Mouse (Mus musculus) layer of hippocampus, adult 11-12 months (tissue): ENCODE data around the gene Tap1.

Source experiments
- DNase-seq: peaks from one replicate; pipeline ENCODE4 v3.0.0; 2022; ENCODE audit warnings: low spot score

Tap1 gene

GRCm38 (mm10) chr17:34179913-34180859 is 7.2 kb upstream of the Tap1 start:
- DNase-seq, result no peak

- DNase-seq, result no peak
These were observed 3.7 kb upstream of the Tap1 start for GRCm38 (mm10) chr17:34183564-34184219.

GRCm38 (mm10) chr17:34185526-34185925 is 1.8 kb upstream of the Tap1 start:
- DNase-seq, result no peak

GRCm38 (mm10) chr17:34186885-34187260 is 480 bp upstream of the Tap1 start:
- DNase-seq, result no peak

DNA sequence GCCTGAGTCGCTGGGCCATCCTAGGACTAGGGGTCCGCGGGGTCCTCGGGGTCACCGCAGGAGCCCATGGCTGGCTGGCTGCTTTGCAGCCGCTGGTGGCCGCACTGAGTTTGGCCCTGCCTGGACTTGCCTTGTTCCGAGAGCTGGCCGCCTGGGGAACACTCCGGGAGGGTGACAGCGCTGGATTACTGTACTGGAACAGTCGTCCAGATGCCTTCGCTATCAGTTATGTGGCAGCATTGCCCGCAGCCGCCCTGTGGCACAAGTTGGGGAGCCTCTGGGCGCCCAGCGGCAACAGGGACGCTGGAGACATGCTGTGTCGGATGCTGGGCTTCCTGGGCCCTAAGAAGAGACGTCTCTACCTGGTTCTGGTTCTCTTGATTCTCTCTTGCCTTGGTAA is 657 bp downstream of the Tap1 start:
- no peak for DNase-seq

DNA sequence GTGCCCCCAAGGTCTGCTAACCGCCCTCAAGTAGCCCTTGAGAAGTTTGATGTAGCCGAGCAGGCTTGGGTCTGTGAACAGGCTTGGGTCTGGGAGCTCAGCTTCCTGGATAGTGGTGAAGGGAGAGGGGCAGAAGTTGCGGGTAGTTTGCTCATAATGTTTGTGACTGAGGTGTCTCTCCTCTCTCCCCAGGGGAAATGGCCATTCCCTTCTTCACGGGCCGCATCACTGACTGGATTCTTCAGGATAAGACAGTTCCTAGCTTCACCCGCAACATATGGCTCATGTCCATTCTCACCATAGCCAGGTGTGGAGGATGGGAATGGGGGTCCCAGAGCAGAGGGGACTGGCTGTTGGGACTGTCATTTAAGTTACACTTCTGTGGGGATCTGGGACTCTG is 1.6 kb downstream of the Tap1 start:
- DNase-seq, result no peak

DNA sequence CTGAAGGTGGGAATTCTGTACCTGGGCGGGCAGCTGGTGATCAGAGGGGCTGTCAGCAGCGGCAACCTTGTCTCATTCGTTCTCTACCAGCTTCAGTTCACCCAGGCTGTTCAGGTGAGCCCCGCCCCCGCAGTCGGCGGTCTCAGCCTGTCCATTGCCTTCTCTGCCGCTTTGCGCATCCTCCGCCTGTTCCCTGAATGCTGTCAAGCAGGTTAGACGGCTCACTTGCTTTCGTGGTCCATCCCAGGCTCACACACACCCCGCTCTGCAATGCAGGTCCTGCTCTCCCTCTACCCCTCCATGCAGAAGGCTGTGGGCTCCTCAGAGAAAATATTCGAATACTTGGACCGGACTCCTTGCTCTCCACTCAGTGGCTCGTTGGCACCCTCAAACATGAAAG is 5.5 kb downstream of the Tap1 start:
- DNase-seq, result no peak

DNA sequence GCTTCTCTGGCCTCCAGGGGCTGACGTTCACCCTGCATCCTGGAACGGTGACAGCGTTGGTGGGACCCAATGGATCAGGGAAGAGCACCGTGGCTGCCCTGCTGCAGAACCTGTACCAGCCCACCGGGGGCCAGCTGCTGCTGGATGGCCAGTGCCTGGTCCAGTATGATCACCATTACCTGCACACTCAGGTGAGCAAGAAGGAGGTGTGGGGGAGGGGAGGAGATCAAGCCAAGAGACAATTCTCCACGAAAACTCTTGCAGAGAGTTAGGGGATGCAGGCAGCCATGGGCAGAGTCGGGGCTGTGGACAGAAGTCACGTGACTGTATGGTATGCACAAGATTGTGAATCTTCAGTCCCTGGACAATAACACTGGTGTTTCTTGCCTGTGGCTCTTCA is 6.1 kb downstream of the Tap1 start:
- no peak for DNase-seq

DNA sequence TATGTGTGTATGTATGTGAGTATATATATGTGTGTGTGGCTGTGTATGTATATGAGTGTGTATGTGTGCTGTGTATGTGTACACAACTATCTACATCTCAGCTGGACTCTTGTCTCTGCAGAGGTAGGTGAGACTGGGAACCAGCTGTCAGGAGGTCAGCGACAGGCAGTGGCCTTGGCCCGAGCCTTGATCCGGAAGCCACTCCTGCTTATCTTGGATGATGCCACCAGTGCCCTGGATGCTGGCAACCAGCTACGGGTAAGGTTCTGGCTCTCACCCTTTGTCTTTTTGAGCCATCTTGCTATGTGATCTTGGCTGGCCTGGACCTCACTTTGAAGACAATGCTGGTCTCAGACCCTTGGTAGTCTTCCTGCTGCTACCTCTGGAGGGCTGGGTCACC is 7.4 kb downstream of the Tap1 start:
- no peak for DNase-seq

DNA sequence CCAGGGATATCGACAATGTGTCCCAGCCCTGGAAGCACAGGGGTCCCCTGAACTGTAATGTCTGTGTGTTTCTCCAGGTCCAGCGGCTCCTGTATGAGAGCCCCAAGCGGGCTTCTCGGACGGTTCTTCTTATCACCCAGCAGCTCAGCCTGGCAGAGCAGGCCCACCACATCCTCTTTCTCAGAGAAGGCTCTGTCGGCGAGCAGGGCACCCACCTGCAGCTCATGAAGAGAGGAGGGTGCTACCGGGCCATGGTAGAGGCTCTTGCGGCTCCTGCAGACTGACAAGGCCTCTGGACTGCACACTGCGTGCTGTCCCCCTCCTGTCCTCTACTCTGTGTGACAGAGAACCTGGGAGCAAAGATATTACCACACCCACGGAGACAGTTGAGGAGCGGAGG is 9.1 kb downstream of the Tap1 start:
- DNase-seq, result no peak

DNA sequence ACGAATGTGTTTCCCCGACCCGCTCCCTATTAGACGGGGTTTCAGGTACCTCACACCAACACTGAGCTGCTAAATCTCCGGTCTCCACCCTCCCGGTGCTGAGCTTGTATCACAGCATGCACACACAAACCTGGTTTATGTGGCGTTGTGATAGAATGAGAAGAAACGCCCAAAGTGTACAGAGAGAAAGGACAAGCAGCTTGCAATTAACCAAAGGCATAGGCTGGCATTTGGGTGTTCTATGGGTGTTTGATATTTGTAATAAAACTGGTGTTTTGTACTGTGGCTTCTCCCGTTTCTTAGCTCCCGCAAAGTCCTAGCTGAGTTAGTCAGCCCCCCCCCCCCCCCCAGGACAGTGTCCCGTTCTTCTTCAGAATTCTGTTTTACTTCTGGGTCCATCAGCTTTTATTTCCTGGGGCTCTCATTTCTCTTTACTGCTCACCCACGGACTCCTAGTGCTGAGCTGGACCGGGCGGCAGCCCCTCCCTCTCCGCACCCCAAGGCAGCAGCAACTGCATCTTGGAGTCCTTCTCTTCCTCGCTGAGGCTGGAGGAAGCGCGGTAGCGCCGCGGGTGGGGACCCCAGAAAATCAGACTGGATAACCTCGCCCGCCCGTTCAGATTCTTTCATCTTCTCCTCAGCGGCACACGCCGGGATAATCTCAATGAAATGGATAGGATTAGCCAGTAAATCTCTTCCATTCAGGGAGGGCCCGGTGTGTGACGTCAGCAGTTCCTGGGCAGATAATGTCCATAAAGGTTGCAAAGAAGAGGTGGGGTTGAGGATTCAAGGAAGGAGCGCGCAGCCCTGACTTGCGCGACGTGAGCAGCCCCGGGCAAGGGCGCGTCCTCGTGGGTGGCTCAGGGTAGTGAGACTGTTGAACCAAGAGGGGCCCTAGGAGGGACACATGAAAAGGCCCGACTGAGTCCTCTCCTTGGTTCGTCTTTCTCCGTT is 9.9 kb downstream of the Tap1 start, which contains the start of gene Psmb8:
TSS of gene Psmb8 (plus strand) at position 781 of the 954 bp plus-strand sequence.
- DNase-seq, result peak; percentile 90

GRCm38 (mm10) chr17:34197904-34198520 is 10.7 kb downstream of the Tap1 start:
- DNase-seq, result no peak

- DNase-seq, result no peak
These were observed 11.2 kb downstream of the Tap1 start for GRCm38 (mm10) chr17:34198521-34198912.

GRCm38 (mm10) chr17:34199050-34199619 is 11.8 kb downstream of the Tap1 start:
- no peak for DNase-seq

GRCm38 (mm10) chr17:34200047-34200446 is 12.7 kb downstream of the Tap1 start:
- no peak for DNase-seq

DNA sequence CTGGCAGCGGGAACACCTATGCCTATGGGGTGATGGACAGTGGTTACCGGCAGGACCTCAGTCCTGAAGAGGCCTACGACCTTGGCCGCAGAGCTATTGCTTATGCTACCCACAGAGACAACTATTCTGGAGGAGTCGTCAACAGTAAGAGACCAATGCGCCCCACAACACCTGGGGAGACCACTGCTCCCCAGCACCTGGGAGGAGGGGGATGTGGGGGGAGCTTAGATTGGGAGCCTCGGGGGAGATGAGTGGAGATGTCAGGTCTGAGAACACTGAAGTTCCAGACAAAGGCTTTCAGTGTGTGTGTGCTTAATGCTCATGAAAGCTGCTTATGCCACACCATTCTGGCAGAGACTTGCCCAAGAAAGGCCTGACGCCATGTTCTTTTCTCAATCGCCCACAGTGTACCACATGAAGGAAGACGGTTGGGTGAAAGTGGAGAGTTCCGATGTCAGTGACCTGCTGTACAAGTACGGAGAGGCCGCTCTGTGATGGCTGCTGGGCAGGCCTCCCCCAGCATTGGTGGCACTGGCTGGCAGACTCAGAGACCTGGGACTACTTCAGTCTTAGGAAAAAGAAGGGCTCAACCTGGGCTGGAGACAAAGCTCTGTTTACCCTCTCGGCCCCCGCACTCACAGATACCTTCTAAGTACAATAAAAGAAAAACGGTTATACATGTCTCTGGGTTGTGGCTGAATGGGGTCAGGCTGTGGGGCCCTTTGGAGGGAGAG is 13.6 kb downstream of the Tap1 start:
- DNase-seq, result no peak

GRCm38 (mm10) chr17:34201506-34202055 is 14.2 kb downstream of the Tap1 start:
- DNase-seq, result no peak

DNA sequence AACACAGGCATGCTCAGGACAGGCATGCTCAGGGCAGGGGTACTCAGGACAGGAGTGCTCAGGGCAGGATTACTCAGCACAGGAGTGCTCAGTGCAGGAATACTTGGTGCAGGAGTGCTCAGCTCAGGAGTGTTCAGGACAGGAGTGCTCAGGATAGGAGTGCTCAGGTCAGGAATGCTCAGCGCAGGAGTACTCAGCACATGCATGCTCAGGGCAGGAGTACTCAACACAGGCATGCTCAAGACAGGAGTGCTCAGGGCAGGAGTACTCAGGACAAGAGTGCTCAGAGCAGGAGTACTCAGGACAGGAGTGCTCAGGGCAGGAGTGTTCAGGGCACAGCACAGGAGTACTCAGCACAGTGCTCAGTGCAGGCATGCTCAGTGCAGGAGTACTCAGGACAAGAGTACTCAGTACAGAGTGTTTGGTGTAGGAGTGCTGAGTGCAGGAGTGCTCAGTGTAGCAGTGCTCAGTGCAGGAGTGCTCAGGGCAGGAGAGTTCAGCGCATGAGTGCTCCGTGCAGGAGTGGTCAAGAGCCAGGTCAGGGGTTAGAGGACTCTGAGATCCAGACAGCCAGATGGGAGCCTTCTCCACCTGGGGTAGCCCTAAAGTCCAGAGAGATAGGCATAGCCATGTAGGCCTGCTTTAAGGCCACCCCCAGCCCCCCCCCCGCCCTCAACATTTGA is 15.5 kb downstream of the Tap1 start:
- DNase-seq, result no peak

- no peak for DNase-seq
These were observed 16.1 kb downstream of the Tap1 start, which contains the start of gene Tap2 for GRCm38 (mm10) chr17:34203444-34203843. Tap2 (plus strand) TSS chr17:34203527.
